Mouse (Mus musculus): ENCODE results near the gene Birc3.

DNA sequence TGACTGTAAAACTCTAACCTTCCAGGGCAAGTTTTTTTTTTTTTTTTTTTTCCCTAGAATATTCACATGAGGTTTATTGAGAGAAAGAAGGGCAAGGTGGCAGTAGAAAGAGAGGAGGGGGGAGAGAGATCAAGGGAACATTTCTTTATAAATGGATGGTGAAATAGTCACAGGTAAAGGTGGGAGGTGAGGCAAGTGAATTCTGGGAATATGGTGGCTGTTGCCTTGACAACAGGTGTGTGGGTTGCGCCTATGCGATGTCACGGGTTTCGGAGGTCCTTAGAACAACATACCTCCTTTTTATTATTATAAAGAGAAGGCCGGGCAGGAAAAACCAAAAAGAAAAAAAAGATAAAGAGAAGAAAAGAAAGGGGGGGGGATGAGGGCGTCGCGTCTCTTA is 41.9 kb upstream of the Birc3 start:
- TF ChIP-seq POLR2A (IDR thresholded peaks at IDR 0.05; ENCODE audit: insufficient read length, low read depth) (no peak), USF1 (IDR thresholded peaks at IDR 0.05; ENCODE audit: low read depth) (no peak), MAX (IDR thresholded peaks at IDR 0.05; ENCODE audit: low read depth) (no peak), POLR2AphosphoS2 (IDR thresholded peaks at IDR 0.05; ENCODE audit: insufficient read length, low read depth) (no peak), MYOD1 (IDR thresholded peaks at IDR 0.05; ENCODE audit: control insufficient read depth in 1 of 3, insufficient read length in 2 of 3, low read depth in 2 of 3) (no peak), E2F4 (IDR thresholded peaks at IDR 0.05; ENCODE audit: insufficient read depth) (no peak), TCF12 (IDR thresholded peaks at IDR 0.05; ENCODE audit: insufficient read depth, poor library complexity, severe bottlenecking) (no peak), TCF3 (IDR thresholded peaks at IDR 0.05; ENCODE audit: insufficient read length, low read depth) (no peak), CEBPB (IDR thresholded peaks at IDR 0.05; ENCODE audit: insufficient read depth, poor library complexity, severe bottlenecking) (no peak), MYOG (IDR thresholded peaks at IDR 0.05; ENCODE audit: control insufficient read depth in 1 of 3, insufficient read depth in 1 of 3, insufficient read length in 2 of 3, low read depth in 2 of 3) (no peak)
